Mouse (Mus musculus): ENCODE measurements around the gene Tmub2. TPM values are rescaled to one million over a fixed set of nuclear protein-coding genes. Genes with fewer than 3 reads are reported as not detected.

The Tmub2 gene
- total and polyA plus RNA-seq, 2 experiments = 18.1 to 34.2 TPM

GRCm38 (mm10) chr11:102319941-102320685 is 35.4 kb downstream of the Tmub2 start:
- peak overlapping the region; percentile 75 for H3K9ac ChIP-seq (ENCODE audit: low read depth, low read length)
- TF ChIP-seq POLR2A (IDR thresholded peaks at IDR 0.05; ENCODE audit: extremely low read depth, insufficient read depth, low read length) (peak; percentile 93), CTCF (IDR thresholded peaks at IDR 0.05; ENCODE audit: low read depth, low read length) (no peak)
- no peaks in the 10 kb centered on the region for H3K27me3 ChIP-seq (ENCODE audit: control insufficient read depth, insufficient read depth, low read length)
- peaks cover 14% of the 10 kb centered on the region for H3K79me2 ChIP-seq (ENCODE audit: control insufficient read depth, insufficient read depth, low read length)
- H3K27ac ChIP-seq (replicated peaks; ENCODE audit: insufficient read depth, low read depth, low read length) = peak overlapping the region; percentile 88
- no peaks in the 10 kb centered on the region for H3K36me3 ChIP-seq (ENCODE audit: control insufficient read depth, insufficient read depth, low read length)
- H3K4me1 ChIP-seq (ENCODE audit: control insufficient read depth, insufficient read depth, low read length) = peaks cover 9% of the 10 kb centered on the region
- 2% methylated on average over 38 of the region's 38 CpGs for WGBS
- peak overlapping the region; percentile 78 for H3K4me3 ChIP-seq (ENCODE audit: insufficient read depth, low read depth, low read length)
- DNase-seq (ENCODE audit: extremely low read depth, low read depth, low spot score) = peak; percentile 87

GRCm38 (mm10) chr11:102320686-102321005 is 35.9 kb downstream of the Tmub2 start:
- peaks cover 9% of the 10 kb centered on the region for H3K4me1 ChIP-seq (ENCODE audit: control insufficient read depth, insufficient read depth, low read length)
- H3K4me3 ChIP-seq (ENCODE audit: insufficient read depth, low read depth, low read length) = peak overlapping the region; percentile 50
- H3K27ac ChIP-seq (replicated peaks; ENCODE audit: insufficient read depth, low read depth, low read length) = peak overlapping the region; percentile 88
- H3K36me3 ChIP-seq (ENCODE audit: control insufficient read depth, insufficient read depth, low read length) = no peaks in the 10 kb centered on the region
- no peak for TF ChIP-seq CTCF (IDR thresholded peaks at IDR 0.05; ENCODE audit: low read depth, low read length)
- no peak for TF ChIP-seq POLR2A (IDR thresholded peaks at IDR 0.05; ENCODE audit: extremely low read depth, insufficient read depth, low read length)
- peaks cover 14% of the 10 kb centered on the region for H3K79me2 ChIP-seq (ENCODE audit: control insufficient read depth, insufficient read depth, low read length)
- peak overlapping the region; percentile 72 for H3K9ac ChIP-seq (ENCODE audit: low read depth, low read length)
- 20% methylated on average over 10 of the region's 10 CpGs for WGBS
- peak; percentile 34 for DNase-seq (ENCODE audit: extremely low read depth, low read depth, low spot score)
- no peaks in the 10 kb centered on the region for H3K27me3 ChIP-seq (ENCODE audit: control insufficient read depth, insufficient read depth, low read length)

- no peak for TF ChIP-seq CTCF (IDR thresholded peaks at IDR 0.05; ENCODE audit: low read depth, low read length)
- TF ChIP-seq POLR2A (IDR thresholded peaks at IDR 0.05; ENCODE audit: extremely low read depth, insufficient read depth, low read length) = no peak
- Histone ChIP-seq H3K79me2 (ENCODE audit: control insufficient read depth, insufficient read depth, low read length) (peaks cover 7% of the 10 kb centered on the region), H3K27me3 (ENCODE audit: control insufficient read depth, insufficient read depth, low read length) (no peaks in the 10 kb centered on the region), H3K36me3 (ENCODE audit: control insufficient read depth, insufficient read depth, low read length) (no peaks in the 10 kb centered on the region), H3K4me3 (ENCODE audit: insufficient read depth, low read depth, low read length) (no peak overlapping the region), H3K27ac (replicated peaks; ENCODE audit: insufficient read depth, low read depth, low read length) (no peak overlapping the region), H3K9ac (ENCODE audit: low read depth, low read length) (no peak overlapping the region), H3K4me1 (ENCODE audit: control insufficient read depth, insufficient read depth, low read length) (peaks cover 5% of the 10 kb centered on the region; the same call in 1 of the 2 replicates)
- WGBS = 88% methylated on average over 6 of the region's 6 CpGs
- DNase-seq (ENCODE audit: extremely low read depth, low read depth, low spot score) = no peak
Observed at GRCm38 (mm10) chr11:102321931-102322330, 37.2 kb downstream of the Tmub2 start.

- Histone ChIP-seq H3K4me3 (ENCODE audit: insufficient read depth, low read depth, low read length) (no peak overlapping the region), H3K79me2 (ENCODE audit: control insufficient read depth, insufficient read depth, low read length) (no peaks in the 10 kb centered on the region), H3K9ac (ENCODE audit: low read depth, low read length) (no peak overlapping the region), H3K36me3 (ENCODE audit: control insufficient read depth, insufficient read depth, low read length) (no peaks in the 10 kb centered on the region), H3K27me3 (ENCODE audit: control insufficient read depth, insufficient read depth, low read length) (no peaks in the 10 kb centered on the region), H3K27ac (replicated peaks; ENCODE audit: insufficient read depth, low read depth, low read length) (no peak overlapping the region), H3K4me1 (ENCODE audit: control insufficient read depth, insufficient read depth, low read length) (peaks cover 5% of the 10 kb centered on the region; the same call in 1 of the 2 replicates)
- 78% methylated on average over 1 of the region's 1 CpGs for WGBS
- DNase-seq (ENCODE audit: extremely low read depth, low read depth, low spot score) = no peak
- no peak for TF ChIP-seq POLR2A (IDR thresholded peaks at IDR 0.05; ENCODE audit: extremely low read depth, insufficient read depth, low read length)
Observed at GRCm38 (mm10) chr11:102323516-102323915, 38.8 kb downstream of the Tmub2 start.

GRCm38 (mm10) chr11:102327250-102327649 is 42.5 kb downstream of the Tmub2 start:
- Histone ChIP-seq H3K27ac (replicated peaks; ENCODE audit: insufficient read depth, low read depth, low read length) (no peak overlapping the region), H3K27me3 (ENCODE audit: control insufficient read depth, insufficient read depth, low read length) (no peaks in the 10 kb centered on the region), H3K79me2 (ENCODE audit: control insufficient read depth, insufficient read depth, low read length) (no peaks in the 10 kb centered on the region), H3K4me1 (ENCODE audit: control insufficient read depth, insufficient read depth, low read length) (no peaks in the 10 kb centered on the region), H3K4me3 (ENCODE audit: insufficient read depth, low read depth, low read length) (no peak overlapping the region), H3K9ac (ENCODE audit: low read depth, low read length) (no peak overlapping the region), H3K36me3 (ENCODE audit: control insufficient read depth, insufficient read depth, low read length) (no peaks in the 10 kb centered on the region)
- DNase-seq (ENCODE audit: extremely low read depth, low read depth, low spot score) = no peak
- no peak for TF ChIP-seq POLR2A (IDR thresholded peaks at IDR 0.05; ENCODE audit: extremely low read depth, insufficient read depth, low read length)
- no peak for TF ChIP-seq CTCF (IDR thresholded peaks at IDR 0.05; ENCODE audit: low read depth, low read length)
- WGBS = 80% methylated on average over 5 of the region's 5 CpGs

GRCm38 (mm10) chr11:102327839-102328238 is 43.1 kb downstream of the Tmub2 start:
- Histone ChIP-seq H3K36me3 (ENCODE audit: control insufficient read depth, insufficient read depth, low read length) (no peaks in the 10 kb centered on the region), H3K79me2 (ENCODE audit: control insufficient read depth, insufficient read depth, low read length) (no peaks in the 10 kb centered on the region), H3K27me3 (ENCODE audit: control insufficient read depth, insufficient read depth, low read length) (no peaks in the 10 kb centered on the region), H3K9ac (ENCODE audit: low read depth, low read length) (no peak overlapping the region), H3K4me3 (ENCODE audit: insufficient read depth, low read depth, low read length) (no peak overlapping the region), H3K27ac (replicated peaks; ENCODE audit: insufficient read depth, low read depth, low read length) (no peak overlapping the region), H3K4me1 (ENCODE audit: control insufficient read depth, insufficient read depth, low read length) (no peaks in the 10 kb centered on the region)
- 83% methylated on average over 7 of the region's 7 CpGs for WGBS
- no peak for DNase-seq (ENCODE audit: extremely low read depth, low read depth, low spot score)
- no peak for TF ChIP-seq CTCF (IDR thresholded peaks at IDR 0.05; ENCODE audit: low read depth, low read length)
- TF ChIP-seq POLR2A (IDR thresholded peaks at IDR 0.05; ENCODE audit: extremely low read depth, insufficient read depth, low read length) = no peak
